Mouse (Mus musculus) lung, postnatal 0 days (tissue): Measurements from ENCODE around the gene Gm21981.

Source experiments
- CTCF ChIP-seq: IDR thresholded peaks from 2 replicates; pipeline ENCODE4 v1.5.1; 2016; ENCODE audit warnings: antibody characterized with exemption, mild to moderate bottlenecking
- EP300 ChIP-seq: IDR thresholded peaks from 2 replicates; pipeline ENCODE4 v1.6.1; 2016; ENCODE audit warnings: antibody characterized with exemption, mild to moderate bottlenecking, control low read depth

DNA sequence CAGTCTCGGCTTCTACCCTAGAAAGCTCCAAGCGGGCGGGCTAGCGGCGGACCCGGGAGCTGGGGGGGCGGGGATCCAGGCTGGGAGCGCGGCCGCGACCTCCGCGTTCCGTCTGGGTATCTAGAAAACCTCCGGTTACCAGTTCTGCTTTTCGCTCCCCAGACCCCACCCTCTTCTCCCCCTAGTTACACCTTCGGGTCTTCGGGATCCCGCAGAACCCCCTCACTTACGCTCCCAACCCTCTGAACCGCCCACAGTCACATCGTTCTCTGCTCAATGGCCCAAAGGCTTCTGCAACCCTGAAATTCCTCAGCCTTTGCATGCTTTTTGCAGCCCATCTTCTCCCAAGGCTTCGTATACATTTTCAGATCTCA, 1.1 kb upstream of the Gm21981 start:
- TF ChIP-seq EP300 = no peak
- TF ChIP-seq CTCF = no peak
